Mouse (Mus musculus): Measurements from ENCODE around the gene Ptprt. TPM values are rescaled to one million over a fixed set of nuclear protein-coding genes. Genes with fewer than 3 reads are reported as not detected.
"Not testable (repeated sequence)": the region's sequence is repeated elsewhere in the genome, so short reads cannot be mapped to it uniquely, and the experiment has no call there.

The Ptprt gene
- polyA plus RNA-seq, 1 experiment: 35.6 TPM

DNA sequence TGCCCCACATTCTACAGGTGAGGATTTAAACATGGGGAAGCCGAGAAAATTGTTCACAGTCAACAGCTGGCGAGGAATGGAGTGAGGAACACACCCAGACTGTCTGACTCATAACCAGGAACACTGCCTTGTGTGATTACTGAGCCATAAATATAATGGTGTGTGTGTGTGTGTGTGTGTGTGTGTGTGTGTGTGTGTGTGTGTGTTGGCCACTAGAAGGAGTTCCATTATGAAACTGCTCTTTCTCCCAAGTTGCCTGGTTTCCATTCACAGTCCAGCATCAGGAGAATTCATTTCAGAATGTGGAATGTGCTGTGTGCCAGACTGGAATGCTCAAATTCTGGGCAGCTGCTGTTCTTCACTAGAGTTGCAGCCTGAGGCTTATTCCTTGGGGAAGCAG lies 1099.4 kb downstream of the Ptprt start:
- peak; percentile 13 to 64 for DNase-seq (ENCODE audit: extremely low spot score in 1 of 2, low spot score in 1 of 2)

DNA sequence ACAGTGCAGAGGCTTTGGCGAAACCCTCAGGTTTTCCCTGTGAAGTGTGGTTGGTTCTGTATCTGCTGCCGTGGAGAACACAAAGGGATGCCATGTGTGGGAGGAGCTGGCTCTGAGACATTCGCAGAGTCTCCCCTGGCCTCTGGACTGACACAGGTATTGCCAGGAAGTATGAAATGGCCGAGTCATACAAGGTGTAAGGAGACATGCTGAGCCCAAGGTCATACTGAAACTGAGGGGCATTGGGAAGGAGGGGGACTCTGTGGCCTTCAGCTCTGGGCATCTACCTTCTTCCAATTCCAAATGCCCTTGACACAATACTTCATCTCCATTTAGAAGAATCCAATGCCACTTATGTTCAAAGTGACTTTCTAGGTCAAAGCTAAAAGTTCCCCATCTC lies 1103.1 kb downstream of the Ptprt start:
- DNase-seq (ENCODE audit: extremely low spot score in 1 of 2, low spot score in 1 of 2): no peak

DNA sequence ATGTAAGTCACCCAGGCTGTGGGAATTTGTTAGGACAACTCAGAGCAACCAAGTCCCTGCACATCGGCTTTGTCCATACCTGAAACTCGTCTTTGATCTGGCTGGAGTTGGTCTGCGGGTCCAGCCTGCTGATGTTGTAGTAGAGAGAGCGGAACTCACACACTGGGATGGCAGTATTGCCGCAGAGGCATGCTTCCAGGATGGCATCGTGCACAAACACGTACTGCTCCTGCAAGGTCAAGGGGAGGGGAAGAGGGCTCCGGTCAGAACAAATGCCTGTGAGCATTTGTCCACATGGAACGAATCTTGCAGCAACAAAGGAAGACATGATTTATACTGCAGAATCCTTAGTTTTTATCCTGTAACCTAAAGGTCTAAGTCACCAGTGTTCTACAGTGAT lies 1107.3 kb downstream of the Ptprt start:
- no peak for DNase-seq (ENCODE audit: extremely low spot score in 1 of 2, low spot score in 1 of 2)

DNA sequence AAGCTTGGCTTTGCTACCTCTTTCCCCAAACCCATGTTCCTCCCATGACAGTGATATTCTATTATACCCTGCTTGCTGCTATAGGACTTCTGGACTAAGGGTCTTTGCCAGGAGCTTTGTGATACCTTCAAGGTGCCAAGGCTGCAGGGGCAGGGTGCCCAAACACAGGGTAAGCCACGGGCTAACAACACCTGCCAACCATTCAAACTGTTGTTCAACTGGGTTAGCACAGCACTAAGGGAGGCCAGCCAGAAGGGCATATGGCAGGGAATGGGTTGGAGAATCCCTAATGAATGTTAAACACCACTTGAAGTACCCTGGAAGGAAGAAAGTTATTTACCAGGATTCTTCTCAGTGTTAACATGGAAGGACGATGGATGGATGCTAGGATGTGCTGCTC lies 1108.9 kb downstream of the Ptprt start:
- no peak for DNase-seq (ENCODE audit: extremely low spot score in 1 of 2, low spot score in 1 of 2)

DNA sequence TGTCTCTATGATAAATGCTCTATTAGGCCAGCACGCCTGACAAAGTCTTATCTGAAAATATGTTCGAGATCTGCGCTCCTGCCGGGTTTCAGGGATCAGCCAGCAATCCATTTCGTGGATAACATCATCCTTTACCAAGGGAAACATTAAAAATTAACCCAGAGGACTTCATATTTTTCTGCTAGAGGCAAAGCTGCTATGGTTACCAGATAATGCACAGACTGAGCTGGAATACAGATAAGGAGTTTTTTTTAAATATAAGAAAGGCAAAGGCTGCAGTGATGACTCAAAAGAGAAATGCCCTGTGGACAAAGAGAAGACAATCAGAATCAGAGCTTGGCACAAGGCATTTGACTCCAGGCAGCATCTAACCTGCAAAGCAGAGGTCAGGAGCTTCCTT lies 1111.4 kb downstream of the Ptprt start:
- DNase-seq (ENCODE audit: extremely low spot score in 1 of 2, low spot score in 1 of 2): no peak

DNA sequence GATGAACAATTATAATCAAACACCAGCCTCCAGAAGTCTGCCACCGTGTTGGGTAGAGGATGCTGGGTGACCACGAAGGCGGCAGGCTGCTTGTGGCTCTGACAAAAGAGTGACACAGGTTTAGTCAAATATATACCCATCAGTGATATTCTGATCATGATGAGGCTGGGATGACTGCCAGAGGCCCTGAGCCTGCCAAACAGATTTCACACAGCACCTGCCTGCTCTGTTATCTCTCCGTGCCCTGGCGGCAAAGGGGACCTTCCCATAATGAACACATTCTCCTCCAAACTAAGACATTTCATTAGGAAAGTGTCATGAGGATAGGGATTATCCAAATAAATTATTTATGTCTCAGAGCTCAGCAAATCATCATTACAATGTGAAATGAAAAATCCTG lies 1113.6 kb downstream of the Ptprt start:
- no peak for DNase-seq (ENCODE audit: extremely low spot score in 1 of 2, low spot score in 1 of 2)

DNA sequence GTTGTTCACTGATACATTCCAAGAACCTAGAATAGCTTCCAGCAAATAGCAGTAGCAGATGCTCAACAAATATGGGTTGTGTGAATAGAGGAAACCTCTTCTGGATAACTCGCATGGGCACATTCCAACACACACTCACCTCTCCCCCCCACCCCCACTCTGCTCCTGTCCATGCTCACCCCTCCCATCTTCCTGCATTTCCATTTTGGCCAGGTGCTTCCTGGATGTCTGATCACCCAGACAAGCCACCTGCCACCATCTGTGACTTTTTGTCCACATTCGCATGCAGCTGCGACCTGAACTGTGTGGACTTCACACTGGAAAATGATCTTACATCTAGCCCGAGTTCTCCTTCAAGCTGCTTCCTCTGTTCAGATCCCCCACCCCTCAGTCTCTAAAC lies 1115.5 kb downstream of the Ptprt start:
- no peak for DNase-seq (ENCODE audit: extremely low spot score in 1 of 2, low spot score in 1 of 2)

DNA sequence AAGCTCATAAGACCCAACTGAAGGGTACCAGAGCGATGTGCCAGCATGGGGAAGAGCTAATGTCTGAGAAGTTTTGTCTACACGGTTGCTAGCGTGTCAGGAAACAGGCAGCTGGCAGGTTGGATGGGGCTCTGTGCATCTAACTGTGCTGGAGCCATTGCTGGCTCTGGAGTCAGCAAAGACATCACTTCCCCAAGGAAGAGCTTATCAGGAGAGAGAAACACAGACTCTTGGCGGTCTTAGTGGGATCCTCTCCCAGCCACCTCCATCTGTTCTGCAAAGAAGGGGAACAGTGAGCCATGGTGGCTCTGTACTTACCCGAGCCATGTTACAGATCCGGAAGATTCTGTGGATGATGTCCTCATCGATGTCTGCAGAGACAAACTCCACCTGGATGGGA lies 1126.8 kb downstream of the Ptprt start:
- DNase-seq (ENCODE audit: extremely low spot score in 1 of 2, low spot score in 1 of 2): no peak

DNA sequence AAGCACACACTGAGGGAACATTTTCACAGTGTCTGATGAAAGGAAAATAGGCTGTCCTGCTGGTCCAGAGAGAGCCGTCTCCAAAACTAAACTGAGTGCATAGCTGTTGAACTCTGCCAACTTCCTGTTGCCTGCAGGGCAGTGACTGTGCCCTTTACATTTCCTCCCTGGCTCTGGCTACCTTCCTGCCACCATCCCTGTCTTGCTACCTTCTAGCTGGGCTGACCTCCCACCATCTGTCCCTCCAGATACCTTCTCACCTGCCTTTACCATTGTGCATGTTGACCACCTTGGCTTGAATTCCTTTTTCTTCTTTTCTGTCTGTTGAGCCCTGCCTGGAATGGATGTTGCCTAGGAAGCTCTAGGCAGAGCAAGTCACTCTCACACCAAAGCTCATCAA lies 1133.8 kb downstream of the Ptprt start:
- no peak for DNase-seq (ENCODE audit: extremely low spot score in 1 of 2, low spot score in 1 of 2)

DNA sequence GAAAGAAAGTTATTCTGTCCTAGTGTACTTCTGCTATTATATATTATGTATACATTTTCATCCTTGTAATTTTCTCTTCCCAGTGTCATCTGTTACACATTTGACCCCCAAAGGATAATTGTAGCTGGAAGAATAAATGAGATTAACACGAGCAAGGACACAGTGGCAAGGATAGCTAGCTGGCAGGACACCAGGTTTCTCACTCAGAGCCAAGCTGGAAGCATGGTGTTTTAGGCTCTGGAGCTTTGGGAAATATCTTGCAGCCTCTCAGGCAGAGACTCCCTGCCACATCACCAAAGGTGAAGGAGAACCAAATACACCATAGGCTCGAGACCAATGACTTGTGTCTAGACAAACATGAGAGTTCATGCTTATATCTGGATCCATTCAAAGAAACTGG lies 1141.3 kb downstream of the Ptprt start:
- DNase-seq (ENCODE audit: extremely low spot score in 1 of 2, low spot score in 1 of 2): no peak

DNA sequence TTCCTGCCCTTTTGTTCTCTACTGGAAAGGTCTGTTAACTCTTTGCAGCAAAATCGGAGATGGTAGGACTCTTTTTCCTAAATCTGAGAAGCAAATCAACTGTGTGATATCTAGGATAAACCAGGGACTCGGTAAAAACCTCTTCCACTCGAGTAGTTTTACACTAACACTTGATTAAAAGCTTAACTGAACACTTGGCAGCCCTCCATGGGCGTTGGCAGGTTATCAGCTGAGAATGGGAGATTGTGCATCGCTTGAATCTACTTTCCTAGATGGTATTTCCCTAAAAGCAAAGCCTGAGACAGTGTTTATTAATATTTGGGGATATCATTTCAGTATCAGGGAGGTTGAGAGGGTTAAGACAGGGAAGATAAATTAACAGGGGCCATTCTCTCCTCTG lies 1144.0 kb downstream of the Ptprt start:
- peak; percentile 22 to 83 for DNase-seq (ENCODE audit: extremely low spot score in 1 of 2, low spot score in 1 of 2)

DNA sequence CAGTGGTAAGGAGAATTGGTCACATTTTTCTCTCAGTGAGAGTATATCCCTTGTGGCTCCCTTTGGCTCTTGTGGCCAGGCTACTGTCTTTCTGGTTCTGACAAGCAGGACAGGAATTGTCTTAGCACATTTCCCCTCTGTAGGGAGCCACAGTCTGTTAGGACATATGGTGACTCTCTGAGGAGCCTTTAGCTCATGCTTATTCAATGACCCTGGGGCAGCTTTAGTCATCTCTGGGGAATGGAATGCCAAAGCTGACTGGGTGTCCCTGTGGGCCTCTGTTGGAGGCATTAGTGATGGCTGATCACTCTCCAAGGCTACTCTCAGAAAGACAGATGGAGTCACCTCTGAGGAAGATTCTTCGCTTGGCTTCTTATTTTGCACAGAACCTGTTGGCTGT lies 1147.7 kb downstream of the Ptprt start:
- DNase-seq (ENCODE audit: extremely low spot score in 1 of 2, low spot score in 1 of 2): no peak

DNA sequence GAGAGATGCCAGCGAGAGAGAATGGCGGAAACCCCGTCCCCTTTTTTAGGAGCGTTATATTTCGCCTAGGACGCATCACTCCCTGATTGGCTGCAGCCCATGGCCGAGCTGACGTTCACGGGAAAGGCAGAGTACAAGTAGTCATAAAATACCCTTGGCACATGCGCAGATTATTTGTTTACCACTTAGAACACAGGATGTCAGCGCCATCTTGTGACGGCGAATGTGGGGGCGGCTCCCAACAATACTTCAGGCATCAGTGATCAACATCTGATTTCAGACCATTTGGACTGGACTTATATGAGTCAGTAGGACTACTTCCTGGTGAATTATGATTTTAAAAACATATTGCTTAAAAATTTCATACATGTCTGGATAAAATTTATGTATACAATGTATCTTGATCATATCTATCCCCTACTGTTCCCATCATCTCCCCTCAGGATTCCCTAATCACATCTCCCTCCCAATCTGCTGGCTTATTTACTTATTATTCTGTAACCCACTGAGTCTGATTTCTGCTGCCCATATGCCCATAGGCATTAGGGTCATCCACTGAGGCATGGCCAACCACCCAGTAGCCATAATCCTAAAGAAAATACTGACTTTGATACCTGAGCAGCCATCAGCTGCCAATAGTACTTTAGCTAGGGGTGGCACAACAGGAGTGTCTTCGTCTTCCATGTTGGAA lies 1148.9 kb downstream of the Ptprt start:
- not testable (repeated sequence) for DNase-seq (ENCODE audit: extremely low spot score in 1 of 2, low spot score in 1 of 2)

DNA sequence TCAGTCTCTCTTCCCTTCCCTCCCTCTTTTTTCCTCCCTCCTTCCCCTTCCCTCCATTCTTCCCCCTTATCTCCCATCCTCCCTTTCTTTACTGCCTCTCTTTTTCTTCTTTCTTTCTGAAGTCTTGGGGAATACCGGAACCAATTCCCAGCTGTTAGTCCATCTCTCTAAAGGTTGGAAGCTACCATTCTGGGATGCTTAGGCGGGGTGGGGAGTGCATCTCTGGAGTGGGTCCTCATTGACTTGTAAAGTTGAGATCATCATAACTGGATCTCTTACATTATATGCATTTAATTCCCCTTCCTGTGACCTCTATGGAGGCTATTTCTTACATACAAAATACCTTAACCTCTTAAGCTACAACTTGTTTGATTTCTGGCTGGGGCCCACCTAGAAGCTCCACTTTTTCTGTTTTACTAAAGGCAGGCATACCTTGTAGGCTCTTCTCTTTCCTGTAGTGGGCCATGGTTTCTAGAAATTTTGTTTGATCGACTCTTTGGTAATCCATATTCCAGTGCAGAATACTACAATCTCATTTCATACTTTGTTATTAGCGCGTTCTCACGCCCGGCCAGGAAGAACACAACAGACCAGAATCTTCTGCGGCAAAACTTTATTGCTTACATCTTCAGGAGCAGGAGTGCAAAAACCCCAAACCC lies 1149.7 kb downstream of the Ptprt start:
- no peak for DNase-seq (ENCODE audit: extremely low spot score in 1 of 2, low spot score in 1 of 2)

DNA sequence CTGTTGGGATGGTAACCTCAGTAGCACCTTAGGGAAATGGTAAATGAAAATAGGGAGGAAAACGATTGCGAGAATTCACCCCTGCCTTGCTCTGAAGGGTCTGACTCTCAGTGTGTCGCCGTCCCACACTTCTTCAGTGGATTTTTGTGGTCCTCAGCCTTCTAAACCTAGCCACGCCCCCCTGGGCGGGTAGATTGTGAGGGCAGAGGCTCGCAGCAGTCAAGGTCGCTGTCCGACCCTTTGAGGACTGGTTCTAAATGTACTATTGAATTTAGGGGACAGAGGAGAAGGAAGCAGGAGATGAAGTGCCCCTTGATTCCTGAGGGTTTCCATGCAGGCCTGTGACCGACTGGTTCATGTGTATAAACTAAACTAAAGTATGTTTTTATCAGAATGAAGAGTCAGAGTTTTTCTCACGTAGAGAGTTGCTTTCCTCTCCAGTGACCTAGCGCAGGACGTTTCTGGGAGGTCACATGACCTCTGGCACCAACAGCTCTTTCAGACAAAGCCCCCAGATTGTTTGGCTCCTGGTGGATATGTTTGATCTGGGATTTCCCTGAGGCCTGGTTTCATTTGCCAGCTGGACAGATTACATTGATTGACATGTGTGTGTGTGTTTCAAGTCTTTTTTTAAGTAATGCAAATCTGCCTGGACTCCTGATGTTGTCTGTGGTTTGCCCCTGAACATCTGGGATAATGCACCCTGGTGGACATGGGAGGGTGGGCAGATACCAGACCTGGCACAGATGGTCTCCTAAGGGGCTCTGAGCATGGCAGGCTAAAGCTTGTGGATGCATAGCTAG lies 1161.6 kb downstream of the Ptprt start:
- DNase-seq (ENCODE audit: extremely low spot score in 1 of 2, low spot score in 1 of 2): no peak

DNA sequence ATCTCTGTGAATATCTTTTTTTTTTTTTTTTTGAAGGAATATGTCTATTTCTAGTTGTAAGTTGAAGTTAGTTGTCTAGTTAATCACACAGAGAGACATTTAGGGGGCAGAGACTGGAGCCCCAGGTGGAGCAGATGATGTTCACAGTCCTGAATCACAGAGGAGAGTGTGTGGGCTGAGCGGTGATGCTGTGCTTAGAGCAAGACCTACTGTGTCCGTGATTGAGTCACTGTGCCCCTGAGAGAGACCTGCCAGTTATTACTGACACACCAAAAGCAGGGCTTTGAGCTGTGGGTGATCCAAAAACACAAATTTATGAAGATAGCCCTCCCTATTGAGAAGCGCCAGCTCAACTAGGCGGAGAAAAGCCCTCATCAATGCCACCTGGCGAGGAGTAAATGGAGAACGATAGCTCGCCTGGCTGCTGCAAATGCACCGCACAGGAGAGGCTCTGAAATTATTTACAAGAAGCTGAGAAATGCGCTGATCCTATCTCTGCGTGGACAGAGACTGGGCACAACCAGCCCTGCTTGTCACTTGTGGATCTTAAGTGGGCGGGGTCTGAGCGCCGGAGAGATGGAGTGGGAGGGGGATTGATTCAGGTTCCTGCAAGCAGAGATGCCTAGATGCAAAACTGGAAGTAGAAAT lies 1162.4 kb downstream of the Ptprt start:
- peak in 1 of 2 experiments; percentile 12 for DNase-seq (ENCODE audit: extremely low spot score in 1 of 2, low spot score in 1 of 2)

DNA sequence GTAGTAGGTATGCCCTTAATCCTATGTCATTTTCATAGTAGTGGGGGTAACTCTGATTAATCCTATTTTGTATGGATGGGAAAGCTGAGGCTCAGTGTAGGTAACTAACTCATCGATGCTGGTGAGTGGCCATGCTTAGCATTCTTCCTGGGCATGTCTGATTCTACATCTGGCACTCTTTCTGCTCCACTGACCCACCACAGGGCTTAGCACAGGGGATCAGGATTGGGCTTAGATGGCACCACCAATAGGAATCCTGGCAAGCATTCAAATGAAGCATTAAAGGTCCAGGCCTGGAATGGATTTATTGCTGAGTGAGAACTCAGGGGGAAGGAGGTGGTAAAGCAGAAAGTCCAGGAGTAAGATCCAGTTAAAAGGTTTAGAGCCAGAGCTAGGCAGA lies 1179.2 kb downstream of the Ptprt start:
- no peak for DNase-seq (ENCODE audit: extremely low spot score in 1 of 2, low spot score in 1 of 2)

DNA sequence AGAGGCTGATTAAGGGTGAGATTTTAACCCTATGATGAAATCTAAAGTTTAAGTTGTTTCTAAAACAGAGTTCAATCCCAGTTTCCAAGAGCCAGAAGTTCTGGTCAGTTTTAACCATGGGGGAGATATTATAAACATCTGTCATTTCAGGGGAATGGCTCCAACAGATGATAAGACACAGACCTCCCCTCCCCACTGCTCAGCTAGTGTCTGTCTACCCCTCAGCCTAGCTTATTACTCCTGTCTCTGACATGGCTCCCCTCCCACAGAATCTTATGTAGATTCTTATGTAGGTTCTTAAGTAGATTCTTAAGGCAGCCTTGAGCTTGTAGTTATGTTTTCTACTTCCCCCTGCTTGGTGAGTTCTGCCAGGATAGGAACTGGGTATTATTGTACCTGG lies 1180.5 kb downstream of the Ptprt start:
- no peak for DNase-seq (ENCODE audit: extremely low spot score in 1 of 2, low spot score in 1 of 2)

Measured in frontal cortex, adult 2 months (tissue).